Mouse (Mus musculus) hindbrain, embryonic 14.5 days (tissue): ENCODE measurements around the gene Mcrip2. TPM values are rescaled to one million over a fixed set of nuclear protein-coding genes. Genes with fewer than 3 reads are reported as not detected.

Source experiments
- ATAC-seq: fragments of 200-750 bp; cut with Nextera tagmentation; 2 replicates; pipeline ENCODE4 v1.8.0; 2017; ENCODE audit warnings: moderate number of reproducible peaks, mild to moderate bottlenecking, moderate TSS enrichment, moderate library complexity; ENCODE audit not compliant: low FRiP score
- DNase-seq: peaks from one replicate; pipeline ENCODE4 v3.0.0-alpha.2; 2015; ENCODE audit warnings: low spot score
- H3K27ac ChIP-seq: fragments of 300-500 bp; sonication (generic); 2 replicates; pipeline ENCODE4 v1.5.1; 2014; ENCODE audit warnings: mild to moderate bottlenecking, moderate library complexity
- H3K27me3 ChIP-seq: fragments of 300-500 bp; sonication (generic); 2 replicates; pipeline ENCODE4 v1.6.1; 2014; ENCODE audit warnings: mild to moderate bottlenecking, low read length, mixed read lengths; ENCODE audit not compliant: control insufficient read depth, insufficient read depth
- H3K36me3 ChIP-seq: fragments of 300-500 bp; sonication (generic); replicated peaks from 2 replicates; pipeline ENCODE4 v1.6.1; 2014; ENCODE audit not compliant: control insufficient read depth, insufficient read depth
- H3K4me1 ChIP-seq: fragments of 300-500 bp; sonication (generic); replicated peaks from 2 replicates; pipeline ENCODE4 v1.6.1; 2014; ENCODE audit warnings: antibody characterized with exemption, low read length, mixed read lengths; ENCODE audit not compliant: control insufficient read depth, insufficient read depth
- H3K4me2 ChIP-seq: fragments of 300-500 bp; sonication (generic); replicated peaks from 2 replicates; pipeline ENCODE4 v1.6.1; 2014; ENCODE audit warnings: mild to moderate bottlenecking, moderate library complexity
- H3K4me3 ChIP-seq: fragments of 300-500 bp; sonication (generic); replicated peaks from 2 replicates; pipeline ENCODE4 v1.5.1; 2014; ENCODE audit warnings: mild to moderate bottlenecking, low read length
- H3K9ac ChIP-seq: fragments of 300-500 bp; sonication (generic); 2 replicates; pipeline ENCODE4 v1.6.1; 2014
- H3K9me3 ChIP-seq: fragments of 300-500 bp; sonication (generic); 2 replicates; pipeline ENCODE4 v1.6.1; 2016; ENCODE audit warnings: low read length; ENCODE audit not compliant: control insufficient read depth
- WGBS: fragments of 180-500 bp; shearing (Covaris S2); extraction: QIAGEN DNeasy Blood & Tissue Kit; methylation state at CpG from one replicate; pipeline ENCODE4 v1.1.7; 2014; 5-methylcytosine and 5-hydroxymethylcytosine counted together
- microRNA-seq: library from miRNA; unstranded; fragments of <30 nt; microRNA quantifications from one replicate; pipeline ENCODE4, GENCODE M21; 2016
- polyA plus RNA-seq: library from polyadenylated mRNA; unstranded; fragments of >200 nt; fragmentation: Nextera tagmentation; extraction: Ambion mirVana; gene quantifications from 2 replicates; pipeline ENCODE4 v1.2.1, GENCODE M21; 2014

Gene Mcrip2
- polyA plus RNA-seq, 1 experiment from 2014 or later, result 26.8 TPM

- no peak overlapping the region for H3K27ac ChIP-seq
- peaks cover 22% of the 10 kb centered on the region; the same call in 1 of the 2 replicates for H3K27me3 ChIP-seq
- no peak overlapping the region for H3K4me2 ChIP-seq
- no peak overlapping the region for H3K4me3 ChIP-seq
- peaks cover 9% of the 10 kb centered on the region for H3K4me1 ChIP-seq
- WGBS, result 89% methylated on average over 11 of the region's 11 CpGs
- H3K9ac ChIP-seq, result no peak overlapping the region
- ATAC-seq, result no peak
- H3K36me3 ChIP-seq, result peaks cover 44% of the 10 kb centered on the region
- no peak for DNase-seq
- no peaks in the 10 kb centered on the region for H3K9me3 ChIP-seq
Observed at GRCm38 (mm10) chr17:25817662-25818061, 50.9 kb downstream of the Mcrip2 start.

Small RNA genes lying within 50 kb of the gene (microRNA-seq; reads per million reads assigned to microRNA genes)
- gene Mir3082, result 0.65 reads per million

Other genes starting within 250 kb of the Mcrip2 start
- 8.1 and 10.0 TPM in 2 replicates for gene Gng13, start 151.6 kb downstream of the Mcrip2 start, polyA plus RNA-seq
- 3.4 and 3.6 TPM in 2 replicates for gene Chtf18, start 141.3 kb downstream of the Mcrip2 start, polyA plus RNA-seq
- 21.8 and 22.8 TPM in 2 replicates for gene Rpusd1, start 141.1 kb downstream of the Mcrip2 start, polyA plus RNA-seq
- gene Mslnl, start 132.7 kb downstream of the Mcrip2 start, polyA plus RNA-seq, result not detected in 2 replicates
- not detected in 2 replicates for gene Msln, start 114.4 kb downstream of the Mcrip2 start, polyA plus RNA-seq
- gene Narfl, start 95.0 kb downstream of the Mcrip2 start, polyA plus RNA-seq, result 28.7 and 29.1 TPM in 2 replicates
- gene Haghl, start 83.1 kb downstream of the Mcrip2 start, polyA plus RNA-seq, result 116 and 138 TPM in 2 replicates
- gene Ccdc78, start 82.2 kb downstream of the Mcrip2 start, polyA plus RNA-seq, result 0.41 TPM in 1 of 2 replicates, not detected in the other
- gene Fam173a, start 75.9 kb downstream of the Mcrip2 start, polyA plus RNA-seq, result 77.6 and 91.6 TPM in 2 replicates
- not detected in 2 replicates for gene AC134908.4, start 73.1 kb downstream of the Mcrip2 start, polyA plus RNA-seq
- gene Metrn, start 71.6 kb downstream of the Mcrip2 start, polyA plus RNA-seq, result 11.8 and 15.1 TPM in 2 replicates
- gene Fbxl16, start 59.7 kb downstream of the Mcrip2 start, polyA plus RNA-seq, result 31.7 and 35.0 TPM in 2 replicates
- 29.9 and 32.1 TPM in 2 replicates for gene Wdr24, start 45.1 kb downstream of the Mcrip2 start, polyA plus RNA-seq
- gene Jmjd8, start 39.9 kb downstream of the Mcrip2 start, polyA plus RNA-seq, result 39.3 and 42.1 TPM in 2 replicates
- 336 and 357 TPM in 2 replicates for gene Stub1, start 35.4 kb downstream of the Mcrip2 start, polyA plus RNA-seq
- gene Rhbdl1, start 31.5 kb downstream of the Mcrip2 start, polyA plus RNA-seq, result 51.3 and 57.1 TPM in 2 replicates
- 8.7 and 9.3 TPM in 2 replicates for gene Gm20683, start 27.0 kb downstream of the Mcrip2 start, polyA plus RNA-seq
- 6.5 and 9.9 TPM in 2 replicates for gene Rhot2, start 23.9 kb downstream of the Mcrip2 start, polyA plus RNA-seq
- gene Wdr90, start 7.3 kb downstream of the Mcrip2 start, polyA plus RNA-seq, result 13.1 and 14.2 TPM in 2 replicates
- gene Mettl26, start 6.3 kb upstream of the Mcrip2 start, polyA plus RNA-seq, result 58.5 and 67.3 TPM in 2 replicates
- 0.63 and 0.71 TPM in 2 replicates for gene Wfikkn1, start 12.1 kb upstream of the Mcrip2 start, polyA plus RNA-seq
- gene Rab40c, start 51.0 kb upstream of the Mcrip2 start, polyA plus RNA-seq, result 28.1 and 29.8 TPM in 2 replicates
- gene Pigq, start 76.2 kb upstream of the Mcrip2 start, polyA plus RNA-seq, result 64.2 and 74.2 TPM in 2 replicates
- gene Nhlrc4, start 76.2 kb upstream of the Mcrip2 start, polyA plus RNA-seq, result 0.13 TPM in 1 of 2 replicates, not detected in the other
- 0.44 and 1.8 TPM in 2 replicates for gene A930017K11Rik, start 83.8 kb upstream of the Mcrip2 start, polyA plus RNA-seq
- 21.5 and 27.5 TPM in 2 replicates for gene Capn15, start 117.0 kb upstream of the Mcrip2 start, polyA plus RNA-seq
- gene Rab11fip3, start 200.8 kb upstream of the Mcrip2 start, polyA plus RNA-seq, result 27.4 and 29.5 TPM in 2 replicates
- 22.6 and 28.8 TPM in 2 replicates for gene Decr2, start 221.6 kb upstream of the Mcrip2 start, polyA plus RNA-seq
- 14.5 and 17.5 TPM in 2 replicates for gene Nme4, start 226.8 kb upstream of the Mcrip2 start, polyA plus RNA-seq
- 3.2 and 3.9 TPM in 2 replicates for gene Tmem8, start 244.5 kb upstream of the Mcrip2 start, polyA plus RNA-seq